Mouse (Mus musculus) spleen, adult 18-20 months (tissue): ENCODE data around the gene Rnf181.

ENCODE experiments used
- DNase-seq, 2 experiments: peaks; one replicate each; pipeline ENCODE4 v3.0.0; 2022; ENCODE audit warnings: mixed read lengths in 2 of 2

The Rnf181 gene

GRCm38 (mm10) chr6:72383142-72383820, 16.5 kb upstream of the Rnf181 start:
- no peak for DNase-seq

DNA sequence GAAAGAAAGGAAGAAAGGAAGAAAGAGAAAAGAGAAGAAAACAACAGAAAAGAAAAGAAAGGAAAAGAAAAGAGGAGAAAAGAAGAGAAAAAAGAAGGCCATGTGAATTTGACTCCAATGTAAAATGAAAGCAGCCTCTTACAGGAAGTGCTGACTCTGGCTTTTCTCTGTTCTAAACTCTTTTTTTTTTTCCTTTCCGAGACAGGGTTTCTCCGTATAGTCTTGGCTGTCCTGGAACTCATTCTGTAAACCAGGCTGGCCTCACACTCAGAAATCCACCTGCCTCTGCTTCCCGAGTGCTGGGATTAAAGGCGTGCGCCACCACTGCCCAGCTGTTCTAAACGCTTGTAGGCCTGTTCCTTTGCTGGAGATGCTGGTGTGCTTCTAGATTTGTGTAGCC, 15.7 kb upstream of the Rnf181 start:
- DNase-seq = no peak

DNA sequence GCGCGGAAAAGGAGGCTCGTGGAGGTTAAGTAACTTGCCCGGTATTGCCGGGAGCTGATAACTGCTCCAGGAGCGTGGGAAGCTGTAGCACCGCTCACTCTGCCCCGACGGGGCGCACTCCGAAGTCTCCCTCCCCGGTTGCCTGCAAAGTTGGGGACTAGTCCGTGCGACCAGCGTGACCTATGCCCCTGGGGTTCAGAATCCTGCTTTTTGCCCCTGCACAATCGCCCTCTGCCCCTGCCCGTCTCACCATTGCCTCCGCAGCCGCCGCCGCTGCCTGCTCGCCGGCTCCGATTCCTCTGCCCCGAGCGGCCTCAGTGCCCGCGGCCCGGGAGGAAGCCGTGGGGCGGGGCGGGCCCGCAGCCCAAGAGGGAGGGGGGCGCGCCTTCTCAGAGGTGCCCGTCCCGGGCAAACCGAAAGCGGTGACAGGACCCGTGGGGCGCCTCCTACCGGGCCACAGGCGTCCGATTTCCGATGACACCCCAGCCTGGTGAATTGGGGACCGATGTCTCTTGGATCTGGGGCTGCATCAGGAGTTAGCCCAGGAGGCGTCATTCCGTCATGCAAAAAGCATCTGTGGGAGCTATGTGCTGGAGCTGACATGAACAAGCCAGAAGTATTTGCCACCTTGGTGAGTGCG, 13.5 kb upstream of the Rnf181 start, which contains the start of gene Vamp5:
Vamp5 (minus strand) TSS at position 338 of the 640 bp plus-strand sequence.
- DNase-seq = peak; percentile 86 to 93

GRCm38 (mm10) chr6:72379377-72380130, 12.8 kb upstream of the Rnf181 start:
- DNase-seq = no peak

DNA sequence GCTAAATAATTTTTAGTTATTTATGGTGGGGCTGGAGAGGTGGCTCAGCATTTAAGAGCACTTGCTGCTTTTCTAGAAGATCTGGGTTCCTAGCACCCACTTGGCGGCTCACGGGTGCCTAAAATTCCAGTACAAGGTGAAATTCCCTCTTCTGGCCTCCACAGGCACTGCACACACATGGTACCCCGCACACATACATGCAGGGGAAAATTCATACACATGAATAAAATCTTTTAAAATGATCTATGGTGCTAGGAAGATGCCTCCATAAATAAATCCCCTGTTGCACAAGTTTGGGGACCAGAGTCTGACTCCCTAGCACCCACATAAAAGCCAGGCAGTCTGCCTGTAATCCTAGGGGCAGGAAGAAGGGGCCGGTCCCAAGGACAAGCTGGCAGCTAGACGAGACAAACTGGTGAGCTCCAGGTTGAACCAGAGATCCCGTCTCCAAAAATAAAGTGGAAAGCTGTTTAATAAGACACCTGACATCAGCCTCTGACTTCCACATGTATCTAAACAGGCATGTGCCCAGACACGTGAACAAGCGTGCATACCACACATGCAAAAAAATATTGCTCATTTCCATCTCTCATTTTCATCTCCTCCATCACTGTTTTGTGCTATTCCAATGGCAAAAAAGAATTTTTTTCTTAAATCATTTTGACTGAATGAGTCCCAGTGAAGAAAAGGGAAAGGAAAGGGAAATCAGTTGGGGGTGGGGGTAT, 11.9 kb upstream of the Rnf181 start:
- DNase-seq = no peak

DNA sequence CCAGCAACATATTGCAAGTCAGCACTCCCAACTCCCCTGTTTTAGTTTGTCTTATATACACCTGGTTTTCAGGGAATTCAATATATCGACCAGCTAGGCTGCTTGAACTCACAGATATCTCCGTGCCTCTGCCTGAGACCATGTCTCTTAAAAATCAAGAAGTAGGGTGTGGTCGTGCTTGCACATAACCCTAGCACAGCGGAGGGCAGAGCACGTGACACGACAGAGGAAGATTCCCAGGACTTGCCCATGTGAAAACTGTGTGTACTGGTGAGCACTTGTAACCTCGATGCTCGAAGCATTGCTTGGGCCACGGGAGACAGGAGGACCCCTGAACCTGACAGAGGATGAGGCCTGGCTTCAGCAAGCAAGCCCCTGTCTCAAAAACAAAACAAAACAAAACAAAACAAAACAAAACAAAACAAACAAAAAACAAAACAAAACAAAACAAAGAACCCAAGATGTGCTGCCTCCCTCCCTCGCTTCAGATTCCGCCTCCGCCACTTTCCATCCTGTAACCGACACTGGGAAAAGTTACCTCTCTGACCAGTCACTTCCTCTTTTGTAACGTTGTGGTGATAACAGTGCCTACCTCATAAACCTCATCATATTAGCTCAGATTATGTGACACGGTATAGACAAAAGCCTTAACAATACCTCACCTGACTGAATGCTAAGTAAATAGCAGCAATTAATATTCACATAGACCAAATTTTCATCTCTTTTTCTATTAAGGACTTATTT, 8.2 kb upstream of the Rnf181 start:
- DNase-seq = no peak

DNA sequence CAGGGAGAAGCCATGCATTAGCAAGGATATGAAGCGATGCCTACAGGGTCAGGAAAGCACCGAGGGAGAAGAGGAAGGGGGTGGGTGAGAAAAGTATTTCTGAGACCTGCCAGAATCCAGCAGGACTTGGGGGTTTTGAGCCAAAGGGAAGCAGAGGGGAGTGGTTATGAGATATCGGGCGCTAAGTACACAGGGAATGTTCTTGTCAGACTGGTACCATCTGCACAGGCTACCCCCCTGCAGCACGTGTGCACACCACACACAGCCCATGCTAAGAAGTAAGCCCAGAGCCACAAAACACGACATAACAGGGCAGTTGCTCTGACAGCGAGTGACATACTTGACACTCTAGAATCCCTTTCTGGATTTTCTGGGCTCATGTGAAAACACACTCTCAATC, 7.5 kb upstream of the Rnf181 start:
- no peak for DNase-seq

GRCm38 (mm10) chr6:72373184-72373583, 6.4 kb upstream of the Rnf181 start:
- DNase-seq = no peak

DNA sequence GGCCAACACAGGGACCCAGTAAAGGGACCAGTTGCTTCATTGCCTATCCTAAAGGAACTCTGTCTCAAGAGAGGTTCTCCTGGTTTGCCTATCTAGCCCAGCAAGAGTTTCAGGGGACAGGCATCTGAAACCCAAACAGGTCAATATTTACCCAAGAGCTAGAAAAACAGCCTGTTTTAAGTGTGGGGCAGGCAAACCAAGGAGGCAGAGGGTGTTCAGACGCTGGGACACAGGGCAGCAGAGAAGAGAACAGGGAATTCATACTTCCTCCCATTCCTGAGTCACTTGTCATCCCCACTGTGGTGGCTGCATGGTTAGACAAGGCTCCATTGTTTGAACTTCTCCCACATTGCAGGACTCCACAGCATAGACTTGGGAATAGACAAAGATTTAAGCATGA, 4.8 kb upstream of the Rnf181 start:
- no peak for DNase-seq

DNA sequence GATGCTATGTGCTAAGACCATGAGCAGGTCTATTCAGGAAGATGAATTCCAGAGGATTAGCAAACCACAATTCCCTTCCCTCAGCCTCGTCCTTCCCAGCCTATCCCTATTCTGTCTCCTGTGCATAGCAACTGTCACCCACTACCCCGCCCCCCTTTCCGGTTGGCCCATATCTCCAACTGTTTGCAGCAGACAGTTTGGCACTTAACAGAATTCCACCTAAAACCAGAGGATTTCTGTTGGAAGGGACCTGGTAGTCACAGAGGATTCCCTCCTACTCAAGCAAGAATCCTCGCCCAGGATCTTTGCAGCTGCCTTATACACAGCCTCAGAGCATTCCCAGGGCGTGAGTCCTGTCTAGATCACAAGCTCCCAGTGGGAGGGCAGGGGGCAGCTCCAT, 4.4 kb upstream of the Rnf181 start:
- no peak for DNase-seq

DNA sequence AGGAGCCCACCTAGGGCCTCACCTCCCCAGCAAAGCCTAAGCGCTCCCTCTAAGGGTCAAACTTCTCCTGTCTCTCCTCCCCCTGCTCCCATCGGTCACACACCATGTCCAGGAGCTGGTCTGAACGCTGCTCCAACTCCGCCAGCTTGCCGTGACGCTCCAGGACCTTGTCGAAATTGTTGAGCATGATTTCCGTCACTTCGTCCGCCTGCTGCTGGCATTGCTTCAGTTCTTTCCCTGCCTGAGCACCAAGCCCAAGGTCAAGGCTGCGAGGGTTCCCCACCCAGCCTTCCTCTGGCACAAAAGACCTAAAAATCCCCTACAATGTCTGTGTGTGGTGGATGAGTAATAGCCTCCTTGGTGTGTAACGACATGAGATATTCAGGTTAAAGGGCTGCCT, 3.3 kb upstream of the Rnf181 start:
- DNase-seq = peak in 1 of 2 experiments; percentile 14

DNA sequence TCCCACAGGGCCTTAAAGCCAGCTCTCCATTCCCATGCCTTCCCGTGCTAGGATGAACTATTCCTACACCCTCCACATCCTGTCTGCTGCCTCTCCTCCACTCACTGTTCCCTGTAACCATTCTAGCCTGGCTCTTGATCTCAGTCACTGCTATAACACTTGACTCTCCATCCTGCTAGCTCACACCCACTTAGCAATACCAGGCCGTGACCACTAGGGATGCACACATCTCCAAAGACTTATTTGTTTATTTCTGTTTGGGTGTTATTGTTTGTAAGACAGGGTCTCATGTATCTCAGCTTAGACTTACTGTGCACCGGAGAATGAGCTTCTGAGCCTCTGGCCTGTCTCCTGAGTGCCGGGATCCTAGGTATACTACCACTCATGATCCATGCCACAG, 2.8 kb upstream of the Rnf181 start:
- no peak for DNase-seq

DNA sequence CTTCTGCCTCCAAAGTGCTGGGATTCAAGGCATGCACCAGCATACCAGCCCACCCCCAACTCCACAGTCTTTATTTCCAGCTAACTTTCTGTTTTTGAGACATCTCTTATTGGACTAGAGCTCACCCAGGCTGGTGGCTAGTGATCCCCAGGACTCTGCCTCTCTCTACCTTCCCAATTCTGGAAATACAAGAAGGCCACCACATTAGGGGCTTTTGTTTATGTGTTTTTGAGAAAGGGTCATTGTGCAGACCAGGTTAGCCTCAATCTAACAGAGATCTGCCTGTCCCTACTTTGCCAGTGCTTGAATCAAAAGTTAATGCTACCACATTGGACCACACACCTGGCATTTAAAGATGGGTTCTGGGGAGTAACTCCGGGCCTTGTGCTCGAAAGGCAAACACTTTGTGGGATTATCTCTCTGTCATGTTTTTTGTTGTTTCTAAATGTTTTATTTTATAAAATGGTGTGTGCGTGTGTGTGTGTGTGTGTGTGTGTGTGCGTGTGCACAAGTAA, 761 bp upstream of the Rnf181 start:
- DNase-seq = no peak

DNA sequence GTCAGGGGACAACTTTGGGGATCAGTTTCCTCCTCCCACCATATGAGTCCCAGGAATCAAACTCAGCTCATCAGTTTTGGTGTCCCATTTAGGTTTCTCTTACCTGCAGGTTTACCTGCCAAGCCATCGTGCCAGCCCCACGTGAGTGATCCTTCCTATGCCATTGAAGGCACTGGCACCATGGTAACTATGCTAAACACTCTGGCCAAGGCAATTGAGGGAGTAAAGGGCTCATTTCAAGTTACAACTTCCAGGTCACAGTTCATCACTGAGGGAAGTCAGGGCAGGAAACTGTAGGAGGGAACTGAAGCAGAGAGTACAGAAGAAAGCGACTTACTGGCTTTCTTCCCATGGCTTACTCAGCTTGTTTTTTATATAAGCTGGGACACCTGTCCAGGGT, 452 bp downstream of the Rnf181 start:
- DNase-seq = no peak

- DNase-seq = no peak
Observed at GRCm38 (mm10) chr6:72364985-72365384, 1.8 kb downstream of the Rnf181 start.

DNA sequence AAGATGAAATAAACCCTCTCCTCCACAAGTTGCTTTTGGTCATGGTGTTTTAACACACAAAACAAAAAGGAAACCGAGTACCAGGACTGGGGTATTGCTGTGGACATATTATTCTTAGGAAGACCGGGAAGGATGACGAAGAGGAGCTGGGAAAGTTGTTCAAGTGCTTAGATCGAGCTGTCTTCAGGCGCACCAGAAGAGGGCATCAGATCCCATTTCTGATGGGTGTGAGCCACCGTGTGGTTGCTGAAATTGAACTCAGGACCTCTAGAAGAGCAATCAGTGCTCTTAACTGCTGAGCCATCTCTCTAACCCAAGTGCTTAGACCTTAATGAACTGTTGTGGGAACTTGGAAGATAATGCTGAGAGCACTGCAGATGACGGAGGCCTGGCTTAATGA, 2.7 kb downstream of the Rnf181 start:
- DNase-seq = no peak

- peak; percentile 89 to 90 for DNase-seq
Observed at GRCm38 (mm10) chr6:72362132-72363028, 4.4 kb downstream of the Rnf181 start.

DNA sequence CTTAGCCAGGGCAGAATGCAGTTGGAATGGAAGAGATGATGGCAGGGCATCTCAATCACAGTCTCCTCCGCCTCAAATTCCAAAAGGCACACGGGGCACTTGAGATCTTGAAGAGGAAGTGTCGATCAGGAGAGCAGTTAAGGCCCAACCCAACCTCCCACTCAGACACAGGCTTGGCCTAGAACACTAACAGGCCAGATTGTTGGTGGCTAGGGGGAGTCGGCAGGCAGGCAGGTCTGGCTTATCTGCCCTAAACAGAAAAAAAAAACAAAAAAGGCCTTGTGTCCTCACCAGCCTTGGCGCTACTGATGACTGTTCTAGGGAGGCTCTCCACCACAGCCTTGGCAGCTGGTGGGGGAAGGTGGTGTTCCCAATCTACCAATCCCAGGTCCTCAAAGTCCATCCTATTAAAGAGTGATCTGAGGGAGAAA, 5.6 kb downstream of the Rnf181 start:
- no peak for DNase-seq

- DNase-seq = no peak
Observed at GRCm38 (mm10) chr6:72360599-72360935, 6.2 kb downstream of the Rnf181 start.

DNA sequence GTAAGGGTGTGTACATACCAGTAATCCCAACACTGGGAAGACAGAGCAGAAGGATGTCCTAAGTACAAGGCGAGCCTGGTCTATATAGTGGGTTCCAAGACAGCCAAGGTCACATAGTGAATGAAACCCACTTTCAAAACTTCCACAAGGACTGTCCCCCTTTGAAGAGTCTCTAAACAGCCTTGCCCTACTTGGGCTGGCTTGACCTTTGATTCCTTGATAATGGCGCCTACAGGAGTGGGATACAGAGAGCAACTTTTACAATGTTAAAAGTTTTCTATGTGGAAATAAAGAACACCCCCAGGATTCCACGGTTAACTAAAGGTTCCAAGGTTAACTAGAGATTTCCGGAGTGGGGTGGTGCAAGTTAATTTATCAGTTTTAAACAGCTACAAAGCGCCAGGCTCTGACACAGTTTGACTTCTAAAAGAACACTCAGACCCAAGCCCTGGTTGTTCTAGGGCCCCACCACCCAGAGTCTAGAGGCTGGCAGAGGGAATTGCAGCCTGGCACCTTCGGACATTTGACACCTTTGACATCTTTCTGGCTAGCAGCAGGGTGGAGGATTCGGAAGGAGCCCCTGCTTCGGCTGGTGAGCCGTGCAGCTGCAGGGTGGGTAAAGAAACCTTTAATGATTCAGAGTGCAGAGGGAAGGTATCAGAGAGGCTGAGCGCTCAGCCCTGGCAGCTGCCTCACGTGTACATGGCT, 6.7 kb downstream of the Rnf181 start:
- DNase-seq = no peak

DNA sequence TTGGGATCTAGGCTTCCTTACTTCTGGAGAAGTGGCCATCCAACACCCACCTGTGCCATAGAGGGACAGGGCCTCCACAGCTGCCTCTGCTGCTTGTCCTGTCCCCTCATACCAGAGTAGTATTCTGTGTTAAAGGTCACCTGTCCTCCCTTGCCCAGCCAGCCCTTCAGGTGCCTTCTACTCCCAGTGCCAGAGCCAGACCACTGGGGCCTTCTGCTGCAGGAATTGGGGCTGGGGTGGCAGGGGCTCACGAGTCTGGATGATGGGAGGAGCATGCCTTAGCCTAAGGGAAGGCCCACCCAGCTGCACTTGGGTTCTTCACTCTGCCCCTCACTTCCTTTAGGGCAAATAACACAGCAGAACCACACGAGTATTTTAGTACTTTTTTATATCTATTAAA, 7.4 kb downstream of the Rnf181 start:
- no peak for DNase-seq
